In genomic region chr11:32553311-32554140, GRCm38 (mm10) we compare ENCODE assay signal across 10 mouse cellular contexts. TPM values are rescaled to one million over a fixed set of nuclear protein-coding genes. Genes with fewer than 3 reads are reported as not detected.
DNase-seq lines count a peak whose midpoint lies in the region; ATAC-seq and TF ChIP-seq lines count a peak whose summit lies in the region.
"Had no signal": no experiment of that assay in that cellular context is flagged by ENCODE, and none has a peak within 500 bp of the region (broad histone marks: within the 10 kb centered on the region; RNA-seq: fewer than 3 reads in every experiment).

No protein-coding gene starts in this region.

- no peak for DNase-seq in lung, adult 18-20 months
- DNase-seq in thymus, postnatal 14 days: peak; percentile 72
- no peak for DNase-seq in right cerebral cortex, postnatal 10 days (ENCODE audit: low spot score in 2 of 2)
- no peak for DNase-seq in layer of hippocampus, adult 2 months (ENCODE audit: low spot score in 2 of 2)
- DNase-seq: embryo, embryonic 11 days had no signal

- no peaks in the 10 kb centered on the region for H3K27me3 ChIP-seq in lung, embryonic 16.5 days (ENCODE audit: control insufficient read depth, insufficient read depth, low read depth, low read length)
- no peaks in the 10 kb centered on the region for H3K27me3 ChIP-seq in embryonic facial prominence, embryonic 15.5 days
- no peaks in the 10 kb centered on the region for H3K27me3 ChIP-seq in liver, embryonic 12.5 days (replicated peaks)

- ATAC-seq in lung, embryonic 16.5 days (ENCODE audit: low read depth): peak; percentile 26; the same call in 1 of the 2 replicates
- ATAC-seq in embryonic facial prominence, embryonic 15.5 days (ENCODE audit: insufficient number of reproducible peaks, low FRiP score, low TSS enrichment, low read depth): no peak
- ATAC-seq in liver, embryonic 12.5 days: no peak

- peak overlapping the region; percentile 69 for H3K27ac ChIP-seq in lung, embryonic 16.5 days (ENCODE audit: low read length)
- H3K27ac ChIP-seq in embryonic facial prominence, embryonic 15.5 days (replicated peaks): peak overlapping the region; percentile 74; the same call in 1 of the 2 replicates
- peak overlapping the region; percentile 53; the same call in 1 of the 2 replicates for H3K27ac ChIP-seq in liver, embryonic 12.5 days
- H3K27ac ChIP-seq in layer of hippocampus, adult 2 months: no peak overlapping the region

- H3K36me3 ChIP-seq in lung, embryonic 16.5 days (ENCODE audit: control insufficient read depth, insufficient read depth, low read length): no peaks in the 10 kb centered on the region
- no peaks in the 10 kb centered on the region for H3K36me3 ChIP-seq in embryonic facial prominence, embryonic 15.5 days
- H3K36me3 ChIP-seq in liver, embryonic 12.5 days: peaks cover 13% of the 10 kb centered on the region

- 38% methylated on average over 14 of the region's 14 CpGs for WGBS in lung, embryonic 16.5 days
- 69% methylated on average over 14 of the region's 14 CpGs for WGBS in embryonic facial prominence, embryonic 15.5 days
- WGBS in liver, embryonic 12.5 days (ENCODE audit: insufficient replicate concordance): 31% methylated on average over 14 of the region's 14 CpGs

- no peak overlapping the region for H3K4me3 ChIP-seq in lung, embryonic 16.5 days (ENCODE audit: low read length)
- H3K4me3 ChIP-seq in embryonic facial prominence, embryonic 15.5 days (replicated peaks): no peak overlapping the region
- no peak overlapping the region for H3K4me3 ChIP-seq in liver, embryonic 12.5 days
- H3K4me3 ChIP-seq in layer of hippocampus, adult 2 months: no peak overlapping the region

- H3K9ac ChIP-seq in lung, embryonic 16.5 days (ENCODE audit: low read length): peak overlapping the region; percentile 18; the same call in 1 of the 2 replicates
- no peak overlapping the region for H3K9ac ChIP-seq in embryonic facial prominence, embryonic 15.5 days
- no peak overlapping the region; the same call in 1 of the 2 replicates for H3K9ac ChIP-seq in liver, embryonic 12.5 days

- H3K4me2 ChIP-seq in lung, embryonic 16.5 days (ENCODE audit: low read depth, low read length): no peak overlapping the region
- no peak overlapping the region for H3K4me2 ChIP-seq in embryonic facial prominence, embryonic 15.5 days (replicated peaks)
- peak overlapping the region; percentile 4; the same call in 1 of the 2 replicates for H3K4me2 ChIP-seq in liver, embryonic 12.5 days

- no peaks in the 10 kb centered on the region for H3K9me3 ChIP-seq in lung, embryonic 16.5 days (ENCODE audit: control insufficient read depth, low read length)
- no peaks in the 10 kb centered on the region for H3K9me3 ChIP-seq in embryonic facial prominence, embryonic 15.5 days (replicated peaks)
- no peaks in the 10 kb centered on the region for H3K9me3 ChIP-seq in liver, embryonic 12.5 days (replicated peaks)

- TF ChIP-seq CTCF in layer of hippocampus, adult 2 months (conservative IDR thresholded peaks at IDR 0.05): no peak

- peaks cover 32% of the 10 kb centered on the region for H3K4me1 ChIP-seq in lung, embryonic 16.5 days (replicated peaks; ENCODE audit: control insufficient read depth, insufficient read depth, low read length)
- peaks cover 48% of the 10 kb centered on the region for H3K4me1 ChIP-seq in embryonic facial prominence, embryonic 15.5 days
- peaks cover 59% of the 10 kb centered on the region for H3K4me1 ChIP-seq in liver, embryonic 12.5 days

RNA-seq across cellular contexts. Expression of gene Stk10, which starts 20.4 kb away (rescaled TPM):
- polyA plus RNA-seq in lung, embryonic 16.5 days (2015; fragmentation: Nextera tagmentation; extraction: Ambion mirVana): 2.6 and 3.2 TPM in 2 replicates
- 3.5 and 3.7 TPM in 2 replicates for polyA plus RNA-seq in embryonic facial prominence, embryonic 15.5 days (2015; fragmentation: Nextera tagmentation; extraction: Ambion mirVana)
- polyA plus RNA-seq in liver, embryonic 12.5 days (2016; fragmentation: Nextera tagmentation; extraction: Ambion mirVana): 5.7 and 6.0 TPM in 2 replicates
- total RNA-seq in layer of hippocampus, adult 2 months (2021): 1 to 10 TPM; 7.3 to 9.0 TPM

RNA-seq across cellular contexts. Expression of gene Efcab9, which starts 21.6 kb away (rescaled TPM):
- 0.79 TPM in 1 of 2 replicates, not detected in the other for polyA plus RNA-seq in lung, embryonic 16.5 days (2015; fragmentation: Nextera tagmentation; extraction: Ambion mirVana)
- polyA plus RNA-seq in embryonic facial prominence, embryonic 15.5 days (2015; fragmentation: Nextera tagmentation; extraction: Ambion mirVana): 0.29 TPM in 1 of 2 replicates, not detected in the other
- 0.28 and 0.56 TPM in 2 replicates for polyA plus RNA-seq in liver, embryonic 12.5 days (2016; fragmentation: Nextera tagmentation; extraction: Ambion mirVana)
- 1 to 10 TPM; 2.7 to 2.9 TPM for total RNA-seq in layer of hippocampus, adult 2 months (2021)
- polyA plus RNA-seq: adrenal gland, adult 2 months; large intestine, adult 2 months had no signal
